Mouse (Mus musculus) myocyte (in vitro differentiated cells): ENCODE data around the gene Dvl2.

Experiments
- CEBPB ChIP-seq: IDR thresholded peaks from 2 replicates; pipeline ENCODE4 v1.6.1; 2011; ENCODE audit warnings: mild to moderate bottlenecking, moderate library complexity; ENCODE audit not compliant: poor library complexity, insufficient read depth, severe bottlenecking
- MYOD1 ChIP-seq, 3 experiments: IDR thresholded peaks; one replicate each; pipeline ENCODE4 v1.6.1; 2011; ENCODE audit warnings: control low read depth in 2 of 3, low read depth in 2 of 3, mild to moderate bottlenecking in 2 of 3, moderate library complexity in 1 of 3; ENCODE audit not compliant: insufficient read length in 2 of 3, control insufficient read depth in 1 of 3
- MYOG ChIP-seq, 3 experiments: IDR thresholded peaks; one replicate each; pipeline ENCODE4 v1.6.1; 2011; ENCODE audit warnings: control low read depth in 2 of 3, low read depth in 2 of 3, mild to moderate bottlenecking in 2 of 3; ENCODE audit not compliant: insufficient read length in 2 of 3, control insufficient read depth in 1 of 3, insufficient read depth in 1 of 3
- POLR2A ChIP-seq: IDR thresholded peaks from one replicate; pipeline ENCODE4 v1.6.1; 2011; ENCODE audit warnings: low read depth, mild to moderate bottlenecking, control low read depth, moderate library complexity; ENCODE audit not compliant: insufficient read length
- TCF12 ChIP-seq: IDR thresholded peaks from one replicate; pipeline ENCODE4 v1.6.1; 2011; ENCODE audit warnings: mild to moderate bottlenecking, control low read depth; ENCODE audit not compliant: poor library complexity, insufficient read depth, severe bottlenecking
- TCF3 ChIP-seq: IDR thresholded peaks from one replicate; pipeline ENCODE4 v1.6.1; 2011; ENCODE audit warnings: low read depth, control low read depth; ENCODE audit not compliant: insufficient read length
- USF1 ChIP-seq: IDR thresholded peaks from one replicate; pipeline ENCODE4 v1.6.1; 2011; ENCODE audit warnings: low read depth, mild to moderate bottlenecking, control low read depth, moderate library complexity

- TF ChIP-seq POLR2A (no peak), TCF12 (no peak), MYOG (IDR thresholded peaks at IDR 0.05; ENCODE audit: control insufficient read depth in 1 of 3, insufficient read depth in 1 of 3, insufficient read length in 2 of 3, low read depth in 2 of 3) (no peak), CEBPB (no peak), MYOD1 (IDR thresholded peaks at IDR 0.05; ENCODE audit: control insufficient read depth in 1 of 3, insufficient read length in 2 of 3, low read depth in 2 of 3) (no peak), TCF3 (no peak), USF1 (no peak)
Measured at GRCm38 (mm10) chr11:70021264-70022132, 21.1 kb downstream of the Dvl2 start.
